Mouse (Mus musculus) embryonic facial prominence, embryonic 10.5 days (tissue): ENCODE measurements around the gene Smyd1. TPM values are rescaled to one million over a fixed set of nuclear protein-coding genes. Genes with fewer than 3 reads are reported as not detected.

Experiments used
- DNase-seq: peaks from one replicate; pipeline ENCODE4 v3.0.0-alpha.2; 2017; ENCODE audit warnings: low spot score
- H3K27ac ChIP-seq: fragments of 300-500 bp; sonication (generic); replicated peaks from 2 replicates; pipeline ENCODE4 v1.5.1; 2016; ENCODE audit warnings: mild to moderate bottlenecking
- H3K27me3 ChIP-seq: fragments of 300-500 bp; sonication (generic); replicated peaks from 2 replicates; pipeline ENCODE4 v1.6.1; 2016; ENCODE audit warnings: low read depth, mild to moderate bottlenecking; ENCODE audit not compliant: poor library complexity, severe bottlenecking
- H3K36me3 ChIP-seq: fragments of 300-500 bp; sonication (generic); replicated peaks from 2 replicates; pipeline ENCODE4 v1.6.1; 2016; ENCODE audit warnings: mild to moderate bottlenecking, moderate library complexity
- H3K4me1 ChIP-seq: fragments of 300-500 bp; sonication (generic); 2 replicates; pipeline ENCODE4 v1.6.1; 2016
- H3K4me3 ChIP-seq: fragments of 300-500 bp; sonication (generic); 2 replicates; pipeline ENCODE4 v1.5.1; 2016; ENCODE audit warnings: mild to moderate bottlenecking, moderate library complexity
- H3K9me3 ChIP-seq: fragments of 300-500 bp; sonication (generic); 2 replicates; pipeline ENCODE4 v1.6.1; 2016; ENCODE audit warnings: mild to moderate bottlenecking
- WGBS: fragments of 180-500 bp; shearing (Covaris S2); methylation state at CpG from one replicate; pipeline ENCODE4 v1.1.7; 2016; 5-methylcytosine and 5-hydroxymethylcytosine counted together
- microRNA-seq: library from miRNA; unstranded; fragments of <30 nt; microRNA quantifications from one replicate; pipeline ENCODE4, GENCODE M21; 2017
- polyA plus RNA-seq: library from polyadenylated mRNA; unstranded; fragments of >200 nt; fragmentation: Nextera tagmentation; extraction: Ambion mirVana; gene quantifications from 2 replicates; pipeline ENCODE4 v1.2.1, GENCODE M21; 2016

Smyd1 gene
- polyA plus RNA-seq, 1 experiment from 2014 or later, result 0.25 TPM

GRCm38 (mm10) chr6:71184941-71185604 is 137.0 kb downstream of the Smyd1 start:
- Histone ChIP-seq H3K4me3 (no peak overlapping the region), H3K9me3 (no peaks in the 10 kb centered on the region), H3K27ac (no peak overlapping the region), H3K36me3 (no peaks in the 10 kb centered on the region), H3K4me1 (no peaks in the 10 kb centered on the region), H3K27me3 (no peaks in the 10 kb centered on the region)
- 86% methylated on average over 7 of the region's 7 CpGs for WGBS
- no peak for DNase-seq

GRCm38 (mm10) chr6:71180596-71180995 is 141.4 kb downstream of the Smyd1 start:
- 91% methylated on average over 1 of the region's 1 CpGs for WGBS
- Histone ChIP-seq H3K36me3 (no peaks in the 10 kb centered on the region), H3K9me3 (no peaks in the 10 kb centered on the region), H3K4me3 (no peak overlapping the region), H3K4me1 (no peaks in the 10 kb centered on the region), H3K27me3 (no peaks in the 10 kb centered on the region), H3K27ac (no peak overlapping the region)
- no peak for DNase-seq

- no peaks in the 10 kb centered on the region for H3K27me3 ChIP-seq
- WGBS, result 93% methylated on average over 10 of the region's 10 CpGs
These were observed 149.0 kb downstream of the Smyd1 start for GRCm38 (mm10) chr6:71172812-71173580.

GRCm38 (mm10) chr6:71166551-71167169 is 155.4 kb downstream of the Smyd1 start:
- no peaks in the 10 kb centered on the region for H3K36me3 ChIP-seq
- no peaks in the 10 kb centered on the region for H3K27me3 ChIP-seq
- H3K4me3 ChIP-seq, result no peak overlapping the region
- peaks cover 6% of the 10 kb centered on the region; the same call in 1 of the 2 replicates for H3K4me1 ChIP-seq
- WGBS, result 53% methylated on average over 6 of the region's 6 CpGs
- peak; percentile 31 for DNase-seq
- H3K27ac ChIP-seq, result no peak overlapping the region
- no peaks in the 10 kb centered on the region for H3K9me3 ChIP-seq

More at GRCm38 (mm10) chr6:71172812-71173580, 149.0 kb downstream of the Smyd1 start:
- H3K4me3 ChIP-seq, result no peak overlapping the region
- no peak for DNase-seq
- H3K36me3 ChIP-seq, result no peaks in the 10 kb centered on the region
- no peaks in the 10 kb centered on the region for H3K4me1 ChIP-seq
- no peaks in the 10 kb centered on the region for H3K9me3 ChIP-seq
- H3K27ac ChIP-seq, result no peak overlapping the region

- H3K4me3 ChIP-seq, result no peak overlapping the region
- no peaks in the 10 kb centered on the region for H3K27me3 ChIP-seq
- H3K36me3 ChIP-seq, result no peaks in the 10 kb centered on the region
- no peak overlapping the region for H3K27ac ChIP-seq
- no peaks in the 10 kb centered on the region for H3K9me3 ChIP-seq
- peak; percentile 24 for DNase-seq
- 25% methylated on average over 6 of the region's 6 CpGs for WGBS
- H3K4me1 ChIP-seq, result peaks cover 6% of the 10 kb centered on the region; the same call in 1 of the 2 replicates
These were observed 157.6 kb downstream of the Smyd1 start for GRCm38 (mm10) chr6:71164394-71164793.

Small RNA genes lying within 50 kb of the gene (microRNA-seq; reads per million reads assigned to microRNA genes)
- 17.1 reads per million, percentile 28 among the genes with 10 or more reads in this experiment for gene Mir8112

Other genes starting within 250 kb of the Smyd1 start
- 5.3 TPM in 2 replicates for gene Thnsl2, start 177.8 kb downstream of the Smyd1 start, polyA plus RNA-seq
- not detected in 2 replicates for gene Fabp1, start 122.4 kb downstream of the Smyd1 start, polyA plus RNA-seq
- 29.2 and 32.5 TPM in 2 replicates for gene Krcc1, start 50.6 kb downstream of the Smyd1 start, polyA plus RNA-seq
- 0.12 TPM in 1 of 2 replicates, not detected in the other for gene Cd8b1, start 555 bp upstream of the Smyd1 start, polyA plus RNA-seq
- not detected in 2 replicates for gene Cd8a, start 51.2 kb upstream of the Smyd1 start, polyA plus RNA-seq
- gene Rmnd5a, start 118.4 kb upstream of the Smyd1 start, polyA plus RNA-seq, result 12.3 and 13.6 TPM in 2 replicates
- gene Rnf103, start 171.7 kb upstream of the Smyd1 start, polyA plus RNA-seq, result 10.9 TPM in 2 replicates
- 47.9 and 48.2 TPM in 2 replicates for gene Chmp3, start 221.6 kb upstream of the Smyd1 start, polyA plus RNA-seq